Mouse (Mus musculus) neural tube, embryonic 13.5 days (tissue): Measurements from ENCODE around the gene Mum1. TPM values are rescaled to one million over a fixed set of nuclear protein-coding genes. Genes with fewer than 3 reads are reported as not detected.

Experiments
- ATAC-seq: fragments of 200-750 bp; cut with Nextera tagmentation; 2 replicates; pipeline ENCODE4 v1.8.0; 2017; ENCODE audit warnings: low read depth, mild to moderate bottlenecking, moderate TSS enrichment, moderate library complexity
- H3K27ac ChIP-seq: fragments of 300-500 bp; sonication (generic); replicated peaks from 2 replicates; pipeline ENCODE4 v1.5.1; 2015; ENCODE audit warnings: moderate library complexity, mild to moderate bottlenecking, inconsistent platforms
- H3K27me3 ChIP-seq: fragments of 300-500 bp; sonication (generic); 2 replicates; pipeline ENCODE4 v1.6.1; 2015; ENCODE audit warnings: mild to moderate bottlenecking, inconsistent platforms
- H3K36me3 ChIP-seq: fragments of 300-500 bp; sonication (generic); 2 replicates; pipeline ENCODE4 v1.6.1; 2015; ENCODE audit warnings: mild to moderate bottlenecking, inconsistent platforms
- H3K4me1 ChIP-seq: fragments of 300-500 bp; sonication (generic); replicated peaks from 2 replicates; pipeline ENCODE4 v1.6.1; 2015; ENCODE audit warnings: inconsistent platforms
- H3K4me2 ChIP-seq: fragments of 300-500 bp; sonication (generic); 2 replicates; pipeline ENCODE4 v1.6.1; 2015; ENCODE audit warnings: inconsistent platforms, mild to moderate bottlenecking, moderate library complexity
- H3K4me3 ChIP-seq: fragments of 300-500 bp; sonication (generic); 2 replicates; pipeline ENCODE4 v1.5.1; 2015; ENCODE audit warnings: mild to moderate bottlenecking, inconsistent platforms
- H3K9ac ChIP-seq: fragments of 300-500 bp; sonication (generic); 2 replicates; pipeline ENCODE4 v1.6.1; 2015; ENCODE audit warnings: moderate library complexity, mild to moderate bottlenecking, inconsistent platforms
- H3K9me3 ChIP-seq: fragments of 300-500 bp; sonication (generic); 2 replicates; pipeline ENCODE4 v1.6.1; 2016; ENCODE audit warnings: inconsistent platforms
- whole genome bisulfite sequencing: fragments of 180-500 bp; shearing (Covaris S2); methylation state at CpG from one replicate; pipeline ENCODE4 v1.1.7; 2015; 5-methylcytosine and 5-hydroxymethylcytosine counted together
- polyA plus RNA-seq: library from polyadenylated mRNA; unstranded; fragments of >200 nt; fragmentation: Nextera tagmentation; extraction: Ambion mirVana; gene quantifications from 2 replicates; pipeline ENCODE4 v1.2.1, GENCODE M21; 2015

Mum1 gene
- polyA plus RNA-seq, 1 experiment from 2014 or later = 46.5 TPM

DNA sequence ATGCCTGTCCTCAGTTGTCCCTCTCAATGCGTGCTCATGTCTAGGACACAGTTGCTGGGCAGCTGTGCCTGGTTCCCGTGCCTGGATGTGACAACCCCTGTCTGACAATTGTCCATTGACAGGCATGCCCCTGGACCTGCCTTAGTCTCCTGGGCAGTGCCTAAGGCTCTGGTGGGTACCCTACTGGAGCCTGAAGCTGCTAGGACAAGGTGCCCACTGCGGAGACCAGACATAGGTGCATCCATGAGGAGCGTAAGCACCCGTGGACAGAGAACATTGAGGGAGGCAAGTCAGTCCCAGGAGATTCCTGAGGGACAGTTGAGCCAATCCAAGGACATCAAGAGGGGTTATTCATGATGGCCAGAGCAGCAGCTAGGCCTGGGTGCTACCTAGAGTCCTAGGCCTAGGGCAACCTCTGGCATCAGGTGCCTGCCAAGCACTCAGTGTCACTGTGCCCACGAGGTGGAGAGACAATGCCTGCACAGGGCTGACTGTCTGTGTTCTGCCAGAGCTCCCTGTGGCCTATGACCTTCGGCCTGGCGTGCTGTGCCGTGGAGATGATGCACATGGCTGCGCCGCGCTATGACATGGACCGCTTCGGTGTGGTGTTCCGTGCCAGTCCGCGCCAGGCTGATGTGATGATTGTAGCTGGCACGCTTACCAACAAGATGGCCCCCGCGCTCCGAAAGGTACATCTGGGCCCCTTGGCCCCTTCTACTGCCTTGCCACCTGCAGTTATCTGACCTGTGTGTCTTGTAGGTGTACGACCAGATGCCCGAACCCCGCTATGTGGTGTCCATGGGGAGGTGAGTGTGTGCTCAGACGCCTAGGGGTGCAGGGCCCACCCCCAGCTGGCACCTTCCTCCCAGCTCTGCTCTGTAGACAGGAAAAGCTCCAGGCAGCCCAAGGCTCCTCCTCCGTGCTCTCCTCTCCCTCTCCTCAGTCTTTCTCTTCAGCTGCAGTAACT lies 28.4 kb downstream of the Mum1 start:
- ATAC-seq = no peak
- Histone ChIP-seq H3K4me2 (no peak overlapping the region), H3K9ac (no peak overlapping the region), H3K9me3 (no peaks in the 10 kb centered on the region), H3K4me3 (no peak overlapping the region), H3K27me3 (no peaks in the 10 kb centered on the region), H3K4me1 (peaks cover 38% of the 10 kb centered on the region), H3K36me3 (peaks cover 65% of the 10 kb centered on the region), H3K27ac (no peak overlapping the region)
- 96% methylated on average over 26 of the region's 26 CpGs for WGBS

DNA sequence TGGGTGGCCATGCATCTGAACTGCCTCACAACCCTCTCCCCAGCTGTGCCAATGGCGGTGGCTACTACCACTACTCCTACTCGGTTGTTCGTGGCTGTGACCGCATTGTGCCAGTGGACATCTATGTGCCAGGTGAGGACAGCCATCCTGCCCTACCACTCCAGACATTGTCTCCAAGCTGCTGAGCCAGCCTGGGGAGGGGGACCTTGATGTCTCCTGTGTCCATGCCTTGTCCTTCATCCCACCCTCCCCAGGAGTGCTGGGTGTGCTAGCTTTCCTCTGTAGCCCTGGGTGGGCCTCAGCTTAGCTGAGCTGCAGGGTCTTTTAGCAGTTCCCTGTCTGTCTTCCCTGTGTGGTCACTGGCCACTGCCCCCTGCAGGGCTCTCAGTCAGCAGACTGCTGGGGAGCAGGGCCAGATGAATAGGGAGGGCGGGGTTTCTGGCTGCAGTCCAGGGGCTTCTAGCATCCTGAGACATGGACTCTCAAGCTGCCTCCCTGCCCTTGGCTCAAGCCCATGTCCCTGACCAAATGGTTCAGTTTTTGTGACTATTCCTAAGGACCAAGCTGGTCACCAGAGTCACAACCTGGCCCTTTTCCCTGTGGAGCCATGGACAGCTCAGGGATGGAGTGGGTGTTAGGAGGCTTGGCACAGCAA lies 29.8 kb downstream of the Mum1 start:
- 92% methylated on average over 5 of the region's 5 CpGs for WGBS
- Histone ChIP-seq H3K9me3 (no peaks in the 10 kb centered on the region), H3K27ac (no peak overlapping the region), H3K27me3 (no peaks in the 10 kb centered on the region), H3K36me3 (peaks cover 65% of the 10 kb centered on the region), H3K9ac (peak overlapping the region; percentile 3; the same call in 1 of the 2 replicates), H3K4me2 (no peak overlapping the region), H3K4me1 (peaks cover 36% of the 10 kb centered on the region), H3K4me3 (no peak overlapping the region)
- no peak for ATAC-seq

DNA sequence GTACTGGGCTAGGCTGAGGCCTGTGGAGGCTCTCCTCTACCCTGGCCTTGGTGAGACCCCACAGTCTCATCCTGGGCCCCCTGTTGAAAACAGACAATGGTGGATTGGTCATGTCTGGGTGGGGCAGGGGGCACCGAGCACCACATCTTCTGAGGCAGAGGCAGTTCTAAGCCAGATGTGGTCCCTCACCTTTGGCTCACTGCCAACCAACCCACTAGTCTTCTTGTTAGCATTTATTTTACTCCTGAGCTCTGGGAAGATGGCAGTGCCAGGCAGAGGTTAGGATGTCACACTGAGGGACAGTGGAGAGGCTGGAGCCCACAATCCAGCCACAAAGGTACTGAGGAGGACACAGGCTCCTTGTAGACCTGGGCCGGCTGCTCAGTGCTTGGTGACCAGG lies 31.7 kb downstream of the Mum1 start:
- WGBS = 89% methylated on average over 2 of the region's 2 CpGs
- Histone ChIP-seq H3K9me3 (no peaks in the 10 kb centered on the region), H3K27me3 (no peaks in the 10 kb centered on the region), H3K36me3 (peaks cover 62% of the 10 kb centered on the region), H3K4me1 (peaks cover 46% of the 10 kb centered on the region), H3K9ac (no peak overlapping the region), H3K4me2 (no peak overlapping the region), H3K4me3 (no peak overlapping the region), H3K27ac (no peak overlapping the region)
- no peak for ATAC-seq

DNA sequence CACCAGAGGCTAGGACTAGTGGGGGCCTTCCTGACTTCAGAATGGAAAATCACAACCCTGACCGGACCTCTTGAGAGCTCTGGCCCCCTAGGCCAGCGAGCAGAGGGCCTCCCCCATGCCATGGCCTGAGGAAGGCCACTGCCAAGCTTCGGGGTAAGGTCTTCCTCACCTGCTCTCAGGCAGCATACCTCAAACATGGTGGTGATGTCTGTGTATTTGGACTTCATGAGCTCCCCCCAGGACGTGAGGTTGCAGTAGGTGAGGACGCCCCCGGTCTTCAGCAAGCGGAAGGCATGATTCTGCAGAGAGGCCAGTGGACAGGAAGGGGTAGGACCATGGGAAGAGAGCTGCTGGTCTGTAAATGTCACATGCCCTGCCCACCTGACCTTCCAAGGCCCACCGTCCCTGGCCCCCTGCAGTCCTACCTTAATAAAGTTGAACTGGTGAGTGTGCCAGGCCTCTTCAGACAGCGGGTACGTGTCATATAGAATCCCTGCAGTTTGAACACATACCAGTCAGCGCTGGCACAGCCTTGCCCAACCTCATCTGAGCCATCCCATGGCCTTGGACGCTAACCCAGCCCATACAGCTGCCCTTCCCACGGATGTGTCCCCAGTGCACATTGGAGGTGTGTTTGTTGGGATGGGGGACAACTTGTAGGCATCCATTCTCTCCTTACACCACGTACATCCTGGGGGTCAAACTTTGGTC lies 32.7 kb downstream of the Mum1 start:
- peaks cover 46% of the 10 kb centered on the region for H3K4me1 ChIP-seq
- ATAC-seq = no peak
- peak overlapping the region; percentile 82 for H3K4me2 ChIP-seq
- peaks cover 52% of the 10 kb centered on the region for H3K36me3 ChIP-seq
- H3K27ac ChIP-seq = no peak overlapping the region
- WGBS = 94% methylated on average over 14 of the region's 14 CpGs
- H3K9ac ChIP-seq = peak overlapping the region; percentile 71; the same call in 1 of the 2 replicates
- H3K9me3 ChIP-seq = no peaks in the 10 kb centered on the region
- H3K27me3 ChIP-seq = no peaks in the 10 kb centered on the region
- no peak overlapping the region for H3K4me3 ChIP-seq

DNA sequence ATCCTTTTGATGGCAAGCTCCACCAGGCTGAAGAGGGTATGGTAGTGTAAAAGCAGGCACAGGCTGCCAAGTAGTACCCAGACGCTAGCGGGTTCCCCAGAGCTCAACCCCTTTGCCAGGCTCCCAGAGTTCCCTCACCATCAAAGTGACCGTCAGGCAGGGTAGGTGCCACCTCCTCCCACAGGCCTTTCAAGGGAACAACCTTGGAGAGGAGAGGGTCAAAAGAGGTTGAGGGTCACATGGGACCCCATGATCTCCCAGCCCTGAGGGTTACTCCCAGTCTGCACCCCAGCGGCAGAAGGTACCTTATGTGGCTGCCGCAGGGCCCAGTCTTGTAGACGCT lies 33.2 kb downstream of the Mum1 start:
- Histone ChIP-seq H3K4me1 (peaks cover 50% of the 10 kb centered on the region), H3K27ac (peak overlapping the region; percentile 91), H3K27me3 (no peaks in the 10 kb centered on the region), H3K4me2 (peak overlapping the region; percentile 82), H3K9ac (peak overlapping the region; percentile 71), H3K36me3 (peaks cover 47% of the 10 kb centered on the region), H3K9me3 (no peaks in the 10 kb centered on the region), H3K4me3 (peak overlapping the region; percentile 48)
- 75% methylated on average over 6 of the region's 6 CpGs for WGBS
- no peak for ATAC-seq

DNA sequence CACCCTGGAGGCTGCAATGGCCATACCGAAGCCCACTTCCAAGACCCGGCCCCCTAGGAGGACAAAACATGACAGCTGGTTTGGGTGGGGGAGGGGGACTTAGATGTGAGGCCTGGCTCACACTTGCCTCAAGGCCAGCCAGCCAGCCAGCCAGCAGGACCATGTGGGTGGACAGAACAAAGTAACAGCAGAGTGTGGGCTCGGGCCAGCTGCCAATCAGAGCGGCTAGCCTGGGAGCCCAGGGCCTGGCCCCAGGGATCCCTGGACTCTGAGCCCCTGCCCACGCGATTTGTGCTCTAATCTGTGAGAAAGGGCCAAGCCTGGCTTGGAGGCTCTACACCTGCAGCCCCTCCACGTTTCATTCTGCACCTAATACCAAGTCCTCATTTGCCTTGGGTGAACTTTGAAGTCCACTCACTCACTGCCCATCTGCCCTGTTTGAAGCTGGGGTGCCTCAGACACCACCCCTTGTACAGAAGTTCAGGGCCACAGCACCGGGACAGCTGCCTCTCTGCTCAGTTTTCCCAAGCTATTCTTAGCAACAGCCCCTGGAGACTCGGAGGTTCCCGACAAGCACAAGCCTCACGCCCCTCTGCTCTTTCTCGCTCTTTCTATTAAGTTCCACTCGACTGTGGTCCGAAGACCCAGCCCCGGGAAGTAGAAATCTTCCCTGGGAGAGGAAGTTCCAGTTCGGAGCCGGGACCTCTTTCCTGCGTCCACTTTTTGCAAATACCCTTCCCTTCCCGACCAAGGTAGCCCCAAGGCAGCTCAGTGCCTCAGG lies 33.8 kb downstream of the Mum1 start:
- H3K36me3 ChIP-seq = peaks cover 41% of the 10 kb centered on the region
- ATAC-seq = no peak
- WGBS = 5% methylated on average over 19 of the region's 19 CpGs
- H3K9me3 ChIP-seq = no peaks in the 10 kb centered on the region
- peak overlapping the region; percentile 82 for H3K4me2 ChIP-seq
- H3K27ac ChIP-seq = peak overlapping the region; percentile 91
- H3K9ac ChIP-seq = peak overlapping the region; percentile 71
- H3K27me3 ChIP-seq = no peaks in the 10 kb centered on the region
- peak overlapping the region; percentile 48 for H3K4me3 ChIP-seq
- H3K4me1 ChIP-seq = peaks cover 50% of the 10 kb centered on the region

DNA sequence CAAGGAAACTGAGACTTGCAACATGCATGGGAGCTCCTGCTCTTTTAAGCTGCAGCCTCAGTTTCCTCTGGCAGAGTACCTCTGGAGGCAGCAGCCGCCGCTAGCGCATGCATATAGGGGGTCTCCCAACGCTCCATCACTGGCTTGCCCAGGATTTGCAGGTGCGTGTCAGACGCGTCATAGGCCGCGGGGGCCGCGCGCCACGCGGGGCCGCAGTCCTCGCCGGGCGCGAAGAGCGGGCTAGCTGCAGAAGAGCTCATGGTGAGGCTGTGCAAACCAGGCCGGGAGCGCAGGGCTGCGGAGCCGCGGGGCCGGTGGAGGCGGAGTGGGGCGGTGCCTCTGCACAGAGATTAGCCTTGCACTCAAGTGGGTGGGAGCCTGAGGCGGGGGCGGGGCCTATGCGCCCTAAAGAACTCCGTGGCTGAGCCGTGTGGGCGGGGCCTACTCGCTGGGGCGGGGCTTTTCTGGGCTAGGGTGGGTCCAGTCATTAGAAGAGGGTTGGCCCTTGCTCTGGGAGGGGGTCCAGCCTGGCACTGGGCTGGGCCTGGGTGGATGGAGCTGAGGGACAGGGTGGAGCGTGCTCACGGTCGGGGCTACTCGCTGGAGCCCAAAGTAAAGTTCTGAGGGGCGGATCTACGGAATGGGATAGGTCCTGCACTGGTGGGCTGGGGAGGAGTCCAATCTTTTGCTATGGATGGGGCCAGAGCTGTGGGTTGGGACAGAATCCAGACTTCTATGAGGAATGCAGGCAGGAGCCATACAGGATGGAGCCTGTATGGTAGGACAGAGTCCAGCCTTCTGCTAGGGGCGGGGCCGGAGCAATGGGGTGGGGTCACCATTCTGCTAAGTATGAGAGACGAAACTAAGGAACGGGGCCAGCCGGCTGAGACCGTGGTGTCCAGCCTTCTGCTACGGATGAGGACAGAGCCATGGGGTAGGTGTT lies 34.7 kb downstream of the Mum1 start, which contains the start of the genes Gamt and Dazap1:
Gene Gamt, minus strand, starts transcription at position 371 of the 943 bp plus-strand sequence.
Gene Dazap1, plus strand, starts transcription at position 845 of the 943 bp plus-strand sequence.
- Histone ChIP-seq H3K36me3 (peaks cover 32% of the 10 kb centered on the region), H3K4me2 (peak within 1 kb of the TSS; percentile 82), H3K9ac (peak within 1 kb of the TSS; percentile 71), H3K4me3 (peak within 1 kb of the TSS; percentile 48), H3K27ac (peak within 1 kb of the TSS; percentile 91), H3K4me1 (peaks cover 55% of the 10 kb centered on the region), H3K27me3 (no peaks in the 10 kb centered on the region), H3K9me3 (no peaks in the 10 kb centered on the region)
- under 1% methylated on average over 49 of the region's 49 CpGs for WGBS
- ATAC-seq = peak; percentile 81

DNA sequence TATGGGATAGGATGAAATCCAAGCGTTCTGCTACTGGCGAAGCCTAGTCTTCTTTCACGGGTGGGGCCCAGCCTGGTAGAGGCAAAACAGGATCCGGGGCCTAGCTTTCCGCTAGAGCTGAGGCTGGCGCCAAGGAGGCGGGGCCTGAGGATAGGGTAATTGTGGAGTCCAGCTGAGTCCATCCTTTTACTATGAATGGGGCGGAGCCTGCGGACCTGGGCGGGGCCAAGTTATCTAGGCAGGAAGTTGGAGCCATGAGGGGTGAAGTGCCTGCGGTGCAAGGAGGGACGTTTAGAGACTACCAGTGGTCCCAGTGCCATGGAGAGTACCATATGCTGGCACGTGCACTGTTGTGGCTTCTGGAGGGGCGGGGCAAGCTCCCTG lies 35.3 kb downstream of the Mum1 start:
- Histone ChIP-seq H3K36me3 (peaks cover 26% of the 10 kb centered on the region), H3K27ac (peak overlapping the region; percentile 91), H3K9me3 (no peaks in the 10 kb centered on the region), H3K27me3 (no peaks in the 10 kb centered on the region), H3K4me2 (peak overlapping the region; percentile 82), H3K4me3 (peak overlapping the region; percentile 48), H3K4me1 (peaks cover 55% of the 10 kb centered on the region), H3K9ac (peak overlapping the region; percentile 71)
- peak; percentile 30; the same call in 1 of the 2 replicates for ATAC-seq
- whole genome bisulfite sequencing = 1% methylated on average over 14 of the region's 14 CpGs

DNA sequence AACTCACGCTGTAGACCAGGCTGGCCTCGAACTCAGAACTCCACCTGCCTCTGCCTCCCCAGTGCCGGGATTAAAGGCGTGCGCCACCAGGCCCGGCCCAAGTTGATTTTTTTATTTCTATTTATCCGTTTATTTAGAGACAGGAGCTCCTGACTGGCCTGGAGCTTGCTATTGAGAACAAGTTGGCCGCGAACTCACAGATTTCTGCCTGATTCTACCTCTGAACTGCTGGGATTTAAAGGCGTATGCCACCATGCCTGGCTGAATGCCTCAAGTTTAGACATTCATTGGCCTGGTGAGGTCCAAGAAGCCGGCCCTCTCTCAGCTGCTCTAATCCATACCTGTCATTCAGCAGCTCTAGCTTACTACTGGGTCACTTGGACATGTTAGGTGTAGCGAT lies 35.9 kb downstream of the Mum1 start:
- Histone ChIP-seq H3K36me3 (peaks cover 20% of the 10 kb centered on the region), H3K27me3 (no peaks in the 10 kb centered on the region), H3K9me3 (no peaks in the 10 kb centered on the region), H3K4me1 (peaks cover 61% of the 10 kb centered on the region), H3K4me3 (no peak overlapping the region), H3K27ac (peak overlapping the region; percentile 91), H3K4me2 (peak overlapping the region; percentile 82), H3K9ac (peak overlapping the region; percentile 3; the same call in 1 of the 2 replicates)
- WGBS = 78% methylated on average over 12 of the region's 12 CpGs
- ATAC-seq = no peak

DNA sequence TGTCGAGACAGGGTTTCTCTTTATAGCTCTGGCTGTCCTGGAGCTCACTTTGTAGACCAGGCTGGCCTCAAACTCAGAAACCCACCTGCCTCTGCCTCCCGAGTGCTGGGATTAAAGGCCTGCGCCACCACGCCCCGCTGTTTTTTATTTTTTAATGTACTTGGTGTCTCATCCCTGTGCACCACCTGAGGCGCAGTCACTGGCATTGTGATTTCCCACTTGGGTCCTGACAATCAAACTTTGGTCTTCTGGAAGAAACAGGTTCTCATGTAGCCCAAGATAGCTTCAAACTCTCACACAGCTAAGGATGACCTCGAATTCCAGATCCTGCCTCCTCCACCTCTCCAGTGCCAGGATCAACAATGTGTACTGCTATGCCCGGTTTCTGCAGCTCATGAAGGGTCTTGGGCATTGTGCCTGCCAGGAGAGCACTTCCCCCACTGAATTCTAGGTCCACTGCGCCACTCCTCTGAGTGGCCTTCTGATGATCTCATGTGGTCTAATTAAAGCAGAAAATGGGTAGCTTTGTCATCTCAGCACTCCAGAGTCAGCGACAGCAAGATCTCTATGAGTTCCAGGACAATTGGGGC lies 36.6 kb downstream of the Mum1 start:
- Histone ChIP-seq H3K4me2 (no peak overlapping the region), H3K27ac (no peak overlapping the region), H3K9ac (no peak overlapping the region), H3K36me3 (peaks cover 22% of the 10 kb centered on the region), H3K4me1 (peaks cover 68% of the 10 kb centered on the region), H3K4me3 (no peak overlapping the region), H3K27me3 (no peaks in the 10 kb centered on the region), H3K9me3 (no peaks in the 10 kb centered on the region)
- ATAC-seq = no peak
- 91% methylated on average over 10 of the region's 10 CpGs for WGBS
